Mouse (Mus musculus) heart, embryonic 11.5 days (tissue): ENCODE results near the gene Gla. TPM values are rescaled to one million over a fixed set of nuclear protein-coding genes. Genes with fewer than 3 reads are reported as not detected.
"Not testable (repeated sequence)": the region's sequence is repeated elsewhere in the genome, so short reads cannot be mapped to it uniquely, and the experiment has no call there.

ENCODE experiments used
- ATAC-seq: fragments of 200-750 bp; cut with Nextera tagmentation; replicated peaks from 2 replicates; pipeline ENCODE4 v1.8.0; 2017; ENCODE audit warnings: moderate library complexity; ENCODE audit not compliant: insufficient number of reproducible peaks, low FRiP score, low TSS enrichment
- H3K27ac ChIP-seq: fragments of 300-500 bp; sonication (generic); 2 replicates; pipeline ENCODE4 v1.5.1; 2014; ENCODE audit warnings: mild to moderate bottlenecking, low read depth, low read length
- H3K27me3 ChIP-seq: fragments of 300-500 bp; sonication (generic); 2 replicates; pipeline ENCODE4 v1.6.1; 2014; ENCODE audit warnings: mild to moderate bottlenecking, low read length, mixed read lengths; ENCODE audit not compliant: control insufficient read depth, insufficient read depth
- H3K36me3 ChIP-seq: fragments of 300-500 bp; sonication (generic); 2 replicates; pipeline ENCODE4 v1.6.1; 2014; ENCODE audit warnings: mild to moderate bottlenecking, low read length, moderate library complexity, mixed read lengths; ENCODE audit not compliant: control insufficient read depth, insufficient read depth
- H3K4me1 ChIP-seq: fragments of 300-500 bp; sonication (generic); 2 replicates; pipeline ENCODE4 v1.6.1; 2014; ENCODE audit warnings: low read length; ENCODE audit not compliant: control insufficient read depth, insufficient read depth
- H3K4me2 ChIP-seq: fragments of 300-500 bp; sonication (generic); 2 replicates; pipeline ENCODE4 v1.6.1; 2014; ENCODE audit warnings: mild to moderate bottlenecking, moderate library complexity
- H3K4me3 ChIP-seq: fragments of 300-500 bp; sonication (generic); 2 replicates; pipeline ENCODE4 v1.5.1; 2014; ENCODE audit warnings: low read depth, low read length
- H3K9ac ChIP-seq: fragments of 300-500 bp; sonication (generic); 2 replicates; pipeline ENCODE4 v1.6.1; 2014; ENCODE audit warnings: mild to moderate bottlenecking, low read depth, low read length, moderate library complexity
- H3K9me3 ChIP-seq: fragments of 300-500 bp; sonication (generic); replicated peaks from 2 replicates; pipeline ENCODE4 v1.6.1; 2016; ENCODE audit warnings: low read length; ENCODE audit not compliant: control insufficient read depth
- WGBS: fragments of 180-500 bp; shearing (Covaris S2); extraction: QIAGEN DNeasy Blood & Tissue Kit; methylation state at CpG from one replicate; pipeline ENCODE4 v1.1.7; 2014; ENCODE audit not compliant: insufficient replicate concordance; 5-methylcytosine and 5-hydroxymethylcytosine counted together
- polyA plus RNA-seq: library from polyadenylated mRNA; unstranded; fragments of >200 nt; fragmentation: Nextera tagmentation; extraction: Ambion mirVana; gene quantifications from 2 replicates; pipeline ENCODE4 v1.2.1, GENCODE M21; 2014

Gene Gla
- polyA plus RNA-seq, 1 experiment from 2014 or later: 3.7 TPM

DNA sequence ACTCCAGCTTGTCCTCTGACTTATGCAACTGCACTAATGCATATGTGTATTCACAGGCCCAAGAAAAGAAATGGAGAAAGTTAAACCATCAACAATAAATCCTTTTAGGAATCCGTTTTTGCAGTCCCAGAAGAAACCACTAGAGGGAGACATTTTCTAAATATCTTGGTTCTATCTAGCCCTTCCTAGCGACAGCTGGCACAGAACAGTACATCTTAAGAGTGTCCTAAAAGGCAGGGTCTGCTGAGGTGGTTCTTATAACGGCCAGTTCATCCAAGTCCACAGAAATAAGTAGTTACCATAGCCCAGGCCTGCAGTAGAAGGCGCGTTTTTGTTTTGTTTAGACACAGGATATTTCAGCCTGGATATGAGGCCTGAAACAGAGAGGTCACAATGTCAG lies 50.0 kb downstream of the Gla start:
- no peak overlapping the region for H3K4me2 ChIP-seq
- no peaks in the 10 kb centered on the region for H3K27me3 ChIP-seq
- H3K9ac ChIP-seq: no peak overlapping the region
- no peaks in the 10 kb centered on the region for H3K4me1 ChIP-seq
- H3K9me3 ChIP-seq: no peaks in the 10 kb centered on the region
- H3K36me3 ChIP-seq: no peaks in the 10 kb centered on the region
- no peak overlapping the region for H3K27ac ChIP-seq
- ATAC-seq: no peak
- 19% methylated on average over 5 of the region's 5 CpGs for WGBS
- no peak overlapping the region for H3K4me3 ChIP-seq

DNA sequence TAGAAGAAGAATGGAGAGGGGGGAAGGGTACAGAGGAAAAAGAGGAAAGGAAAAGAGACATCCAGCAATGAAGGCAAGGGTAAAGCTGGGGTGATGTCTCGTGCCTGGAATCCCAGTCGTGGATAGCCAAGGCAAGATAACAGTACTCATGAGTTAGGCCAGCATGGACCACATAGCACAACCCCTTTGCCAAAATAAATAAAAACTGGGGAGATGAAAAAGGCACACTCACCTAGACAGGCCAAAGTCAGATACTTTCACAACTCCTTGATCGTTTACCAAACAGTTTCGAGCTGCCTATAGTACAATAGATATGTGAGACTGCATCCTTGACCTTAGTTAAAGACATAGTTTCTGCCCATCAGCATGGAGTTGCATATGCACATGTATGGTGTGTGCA lies 53.6 kb downstream of the Gla start:
- H3K4me2 ChIP-seq: no peak overlapping the region
- no peak overlapping the region for H3K9ac ChIP-seq
- no peaks in the 10 kb centered on the region for H3K4me1 ChIP-seq
- ATAC-seq: no peak
- H3K36me3 ChIP-seq: no peaks in the 10 kb centered on the region
- H3K27ac ChIP-seq: no peak overlapping the region
- H3K9me3 ChIP-seq: no peaks in the 10 kb centered on the region
- no peak overlapping the region for H3K4me3 ChIP-seq
- WGBS: 60% methylated on average over 4 of the region's 4 CpGs
- no peaks in the 10 kb centered on the region for H3K27me3 ChIP-seq

DNA sequence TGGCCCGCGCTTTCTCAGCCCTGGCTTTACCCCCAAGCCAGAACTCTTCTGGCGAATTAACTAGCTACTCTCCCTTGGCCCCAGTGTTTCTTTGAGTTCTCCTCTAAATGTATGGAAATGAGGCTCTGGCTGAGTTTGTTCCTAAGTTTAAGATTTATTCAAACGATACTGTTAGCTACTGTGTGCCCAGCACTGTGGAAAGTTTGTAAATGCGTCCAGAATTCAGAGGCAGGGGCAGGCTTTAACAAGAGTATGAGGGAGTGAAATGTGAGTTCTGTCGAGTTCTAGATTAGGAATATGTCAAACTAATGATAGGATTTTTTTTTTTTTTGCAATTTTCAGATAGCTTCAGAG lies 59.0 kb downstream of the Gla start:
- Histone ChIP-seq H3K27me3 (no peaks in the 10 kb centered on the region), H3K4me3 (peak overlapping the region; percentile 61), H3K27ac (0 out of 2 replicates have a peak overlapping the region, but pooled peaks have one; percentile 78), H3K4me2 (peak overlapping the region; percentile 58), H3K9me3 (no peaks in the 10 kb centered on the region), H3K4me1 (no peaks in the 10 kb centered on the region), H3K36me3 (no peaks in the 10 kb centered on the region), H3K9ac (peak overlapping the region; percentile 75)
- no peak for ATAC-seq
- WGBS: 24% methylated on average over 6 of the region's 6 CpGs

GRCm38 (mm10) chrX:134541145-134541954 lies 59.6 kb downstream of the Gla start, which contains the start of gene Timm8a1:
TSS of gene Timm8a1 (minus strand) at chrX:134541865.
- Histone ChIP-seq H3K27me3 (no peaks in the 10 kb centered on the region), H3K4me1 (no peaks in the 10 kb centered on the region), H3K9me3 (no peaks in the 10 kb centered on the region), H3K4me2 (peak within 1 kb of the TSS; percentile 59), H3K9ac (peak within 1 kb of the TSS; percentile 75), H3K4me3 (peak within 1 kb of the TSS; percentile 61), H3K27ac (peak within 1 kb of the TSS; percentile 78; the same call in 1 of the 2 replicates), H3K36me3 (no peaks in the 10 kb centered on the region)
- peak; percentile 90 for ATAC-seq
- 8% methylated on average over 34 of the region's 61 CpGs for WGBS

DNA sequence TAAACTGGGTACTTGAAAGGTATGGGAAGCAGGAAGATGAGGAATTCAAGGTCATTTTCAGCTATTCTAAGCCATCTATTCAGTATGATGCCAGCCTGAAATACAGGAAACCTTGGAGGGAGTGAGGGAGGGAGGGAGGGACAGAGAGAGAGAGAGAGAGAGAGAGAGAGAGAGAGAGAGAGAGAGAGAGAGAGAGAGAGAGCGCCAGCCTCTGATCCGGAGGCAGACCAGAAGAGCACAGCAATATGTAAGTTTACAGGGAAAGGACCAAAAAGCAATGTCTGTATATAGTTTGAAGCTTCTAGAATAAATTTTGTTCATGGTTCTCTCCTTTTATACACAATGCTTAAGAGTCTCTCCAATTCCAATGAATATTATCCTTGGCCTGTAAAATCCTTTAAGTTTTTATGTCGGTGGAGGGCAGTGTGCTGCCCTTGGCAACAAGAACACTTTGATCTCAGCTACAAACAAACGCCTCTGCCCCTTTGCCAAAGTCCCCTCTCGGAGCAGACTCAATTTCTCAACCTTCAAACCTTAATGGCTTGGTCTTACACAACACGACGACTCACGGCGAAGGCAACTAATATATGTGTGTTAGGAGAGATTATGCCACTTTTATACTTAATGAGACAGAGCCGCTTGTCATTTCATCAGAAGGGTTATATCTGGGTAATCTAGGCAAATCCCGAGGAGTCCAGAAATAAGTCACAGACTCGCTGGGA lies 60.4 kb downstream of the Gla start:
- 26% methylated on average over 12 of the region's 12 CpGs for WGBS
- no peak for ATAC-seq

GRCm38 (mm10) chrX:134539795-134540194 lies 61.1 kb downstream of the Gla start:
- not testable (repeated sequence) for H3K4me1 ChIP-seq, H3K27ac ChIP-seq, H3K9ac ChIP-seq, H3K27me3 ChIP-seq, ATAC-seq, H3K9me3 ChIP-seq, H3K36me3 ChIP-seq
- WGBS: 81% methylated on average over 10 of the region's 10 CpGs
- Histone ChIP-seq H3K4me2 (peak overlapping the region; percentile 59), H3K4me3 (peak overlapping the region; percentile 61; the same call in 1 of the 2 replicates)

More for the DNA sequence above, 60.4 kb downstream of the Gla start:
- H3K9me3 ChIP-seq: no peaks in the 10 kb centered on the region
- H3K27ac ChIP-seq: no peak overlapping the region
- peak overlapping the region; percentile 59 for H3K4me2 ChIP-seq
- H3K9ac ChIP-seq: peak overlapping the region; percentile 75
- H3K36me3 ChIP-seq: no peaks in the 10 kb centered on the region
- peak overlapping the region; percentile 61 for H3K4me3 ChIP-seq
- H3K27me3 ChIP-seq: no peaks in the 10 kb centered on the region
- no peaks in the 10 kb centered on the region for H3K4me1 ChIP-seq

Other genes starting within 250 kb of the Gla start
- gene Drp2, start 196.6 kb downstream of the Gla start, polyA plus RNA-seq: 0.59 and 0.93 TPM in 2 replicates
- gene Taf7l, start 124.6 kb downstream of the Gla start, polyA plus RNA-seq: not detected in 2 replicates
- 79.3 and 82.1 TPM in 2 replicates for gene Timm8a1, start 59.3 kb downstream of the Gla start, polyA plus RNA-seq
- gene Btk, start 17.6 kb downstream of the Gla start, polyA plus RNA-seq: 1.4 and 2.1 TPM in 2 replicates
- gene Rpl36a, start 15.5 kb downstream of the Gla start, polyA plus RNA-seq: 303 TPM in 2 replicates
- gene Hnrnph2, start 54 bp upstream of the Gla start, polyA plus RNA-seq: 83.0 and 125 TPM in 2 replicates
- gene Armcx4, start 85.4 kb upstream of the Gla start, polyA plus RNA-seq: 4.6 and 5.1 TPM in 2 replicates
- 36.1 and 40.5 TPM in 2 replicates for gene Armcx1, start 116.8 kb upstream of the Gla start, polyA plus RNA-seq
- gene Armcx6, start 150.3 kb upstream of the Gla start, polyA plus RNA-seq: 16.6 and 18.4 TPM in 2 replicates
- gene Armcx3, start 155.5 kb upstream of the Gla start, polyA plus RNA-seq: 82.0 and 94.0 TPM in 2 replicates
- gene Armcx2, start 208.1 kb upstream of the Gla start, polyA plus RNA-seq: 58.1 and 75.6 TPM in 2 replicates